Mouse (Mus musculus): ENCODE measurements around the gene B4galt5.

The B4galt5 gene

GRCm38 (mm10) chr2:167277026-167277425 is 72.0 kb downstream of the B4galt5 start:
- no peak for DNase-seq (ENCODE audit: low spot score)

GRCm38 (mm10) chr2:167275856-167276255 is 73.1 kb downstream of the B4galt5 start:
- no peak for DNase-seq (ENCODE audit: low spot score)

- no peak for DNase-seq (ENCODE audit: low spot score)
These were observed 74.1 kb downstream of the B4galt5 start for GRCm38 (mm10) chr2:167274713-167275465.

GRCm38 (mm10) chr2:167273206-167273740 is 75.7 kb downstream of the B4galt5 start:
- DNase-seq (ENCODE audit: low spot score), result no peak

GRCm38 (mm10) chr2:167272706-167273105 is 76.3 kb downstream of the B4galt5 start:
- DNase-seq (ENCODE audit: low spot score), result no peak

GRCm38 (mm10) chr2:167271121-167271521 is 77.9 kb downstream of the B4galt5 start:
- no peak for DNase-seq (ENCODE audit: low spot score)

GRCm38 (mm10) chr2:167270496-167270895 is 78.5 kb downstream of the B4galt5 start:
- DNase-seq (ENCODE audit: low spot score), result no peak

- DNase-seq (ENCODE audit: low spot score), result no peak
These were observed 80.3 kb downstream of the B4galt5 start for GRCm38 (mm10) chr2:167268721-167269120.

GRCm38 (mm10) chr2:167268411-167268690 is 80.6 kb downstream of the B4galt5 start:
- no peak for DNase-seq (ENCODE audit: low spot score)

GRCm38 (mm10) chr2:167267531-167268410 is 81.2 kb downstream of the B4galt5 start:
- no peak for DNase-seq (ENCODE audit: low spot score)

- DNase-seq (ENCODE audit: low spot score), result no peak
These were observed 82.8 kb downstream of the B4galt5 start for GRCm38 (mm10) chr2:167266231-167266630.

- DNase-seq (ENCODE audit: low spot score), result no peak
These were observed 83.2 kb downstream of the B4galt5 start for GRCm38 (mm10) chr2:167265806-167266205.

- DNase-seq (ENCODE audit: low spot score), result no peak
These were observed 84.0 kb downstream of the B4galt5 start for GRCm38 (mm10) chr2:167265021-167265420.

GRCm38 (mm10) chr2:167263931-167264330 is 85.1 kb downstream of the B4galt5 start:
- DNase-seq (ENCODE audit: low spot score), result no peak

- DNase-seq (ENCODE audit: low spot score), result no peak
These were observed 85.8 kb downstream of the B4galt5 start for GRCm38 (mm10) chr2:167263040-167263810.

- no peak for DNase-seq (ENCODE audit: low spot score)
These were observed 86.5 kb downstream of the B4galt5 start for GRCm38 (mm10) chr2:167262433-167262832.

GRCm38 (mm10) chr2:167261106-167261505 is 87.9 kb downstream of the B4galt5 start:
- no peak for DNase-seq (ENCODE audit: low spot score)

- DNase-seq (ENCODE audit: low spot score), result no peak
These were observed 91.2 kb downstream of the B4galt5 start for GRCm38 (mm10) chr2:167257790-167258189.

- DNase-seq (ENCODE audit: low spot score), result no peak
These were observed 94.2 kb downstream of the B4galt5 start for GRCm38 (mm10) chr2:167254808-167255207.

- no peak for DNase-seq (ENCODE audit: low spot score)
These were observed 94.8 kb downstream of the B4galt5 start for GRCm38 (mm10) chr2:167254185-167254584.

GRCm38 (mm10) chr2:167253476-167253875 is 95.5 kb downstream of the B4galt5 start:
- no peak for DNase-seq (ENCODE audit: low spot score)

GRCm38 (mm10) chr2:167252057-167252687 is 96.8 kb downstream of the B4galt5 start:
- no peak for DNase-seq (ENCODE audit: low spot score)
